Comparison of ENCODE assay signal across 8 mouse cellular contexts in genomic region chr6:3496210-3496609, GRCm38 (mm10). TPM values are rescaled to one million over a fixed set of nuclear protein-coding genes. Genes with fewer than 3 reads are reported as not detected.
DNase-seq lines count a peak whose midpoint lies in the region; ATAC-seq and TF ChIP-seq lines count a peak whose summit lies in the region.
"Had no signal": no experiment of that assay in that cellular context is flagged by ENCODE, and none has a peak within 500 bp of the region (broad histone marks: within the 10 kb centered on the region; RNA-seq: fewer than 3 reads in every experiment).

No protein-coding gene starts in this region.

- H3K9me3 ChIP-seq in kidney, postnatal 0 days (replicated peaks; ENCODE audit: low read length) = no peaks in the 10 kb centered on the region
- H3K9me3 ChIP-seq: stomach, embryonic 15.5 days had no signal

- DNase-seq in kidney, postnatal 0 days (ENCODE audit: low spot score) = peak; percentile 75
- no peak for DNase-seq in kidney, adult 18-20 months
- DNase-seq in urinary bladder, postnatal 25 days (ENCODE audit: low spot score) = peak; percentile 42
- DNase-seq in urinary bladder, adult 18-20 months (ENCODE audit: low spot score in 2 of 2) = no peak
- peak; percentile 74 for DNase-seq in brain, adult 2 months (ENCODE audit: low read depth, low spot score)
- peak; percentile 51 for DNase-seq in lung, postnatal 14 days
- no peak for DNase-seq in gastrocnemius, adult 8-10 months (ENCODE audit: low spot score in 2 of 2)

- no peak overlapping the region for H3K4me3 ChIP-seq in kidney, postnatal 0 days (replicated peaks; ENCODE audit: low read depth, low read length)
- H3K4me3 ChIP-seq: stomach, embryonic 15.5 days had no signal

- ATAC-seq in kidney, postnatal 0 days (replicated peaks; ENCODE audit: low FRiP score, low read depth) = no peak

- 5% methylated on average over 2 of the region's 2 CpGs for WGBS in kidney, postnatal 0 days

- no peak overlapping the region for H3K4me2 ChIP-seq in kidney, postnatal 0 days (ENCODE audit: low read length)
- H3K4me2 ChIP-seq: stomach, embryonic 15.5 days had no signal

- H3K4me1 ChIP-seq in kidney, postnatal 0 days (replicated peaks; ENCODE audit: insufficient read depth, low read length) = no peaks in the 10 kb centered on the region

- no peaks in the 10 kb centered on the region for H3K27me3 ChIP-seq in kidney, postnatal 0 days (ENCODE audit: insufficient read depth, low read length)
- H3K27me3 ChIP-seq: stomach, embryonic 15.5 days had no signal

- peak; percentile 79 for TF ChIP-seq CTCF in kidney, postnatal 0 days (IDR thresholded peaks at IDR 0.05; ENCODE audit: low read depth)

- no peaks in the 10 kb centered on the region for H3K36me3 ChIP-seq in kidney, postnatal 0 days (ENCODE audit: insufficient read depth, low read length)
- H3K36me3 ChIP-seq: stomach, embryonic 15.5 days had no signal

- no peak overlapping the region for H3K27ac ChIP-seq in kidney, postnatal 0 days
- H3K27ac ChIP-seq: stomach, embryonic 15.5 days had no signal

- H3K9ac ChIP-seq in kidney, postnatal 0 days (ENCODE audit: low read depth, low read length) = no peak overlapping the region
- H3K9ac ChIP-seq: stomach, embryonic 15.5 days had no signal

RNA-seq across cellular contexts. Expression of gene Hepacam2, which starts 1.9 kb away (rescaled TPM):
- polyA plus RNA-seq in kidney, postnatal 0 days (2015; fragmentation: Nextera tagmentation; extraction: Ambion mirVana) = 9.6 TPM in 2 replicates
- under 1 TPM in 3 of 4 experiments, not detected in 1; 0.12 to 0.43 (median 0.16) TPM for total RNA-seq in gastrocnemius, adult 8-10 months (2022)

RNA-seq across cellular contexts. Expression of gene Vps50, which starts 2.0 kb away (rescaled TPM):
- 21.8 and 25.4 TPM in 2 replicates for polyA plus RNA-seq in kidney, postnatal 0 days (2015; fragmentation: Nextera tagmentation; extraction: Ambion mirVana)
- 10 to 100 TPM; 20.1 to 24.6 (median 21.3) TPM for total RNA-seq in gastrocnemius, adult 8-10 months (2022)

Comparison
In these comparisons a context has a peak if more than half of its experiments do, and no peak if none do; other contexts are left out.
1. DNase-seq: peak in kidney, postnatal 0 days (single experiment), urinary bladder, postnatal 25 days (single experiment), brain, adult 2 months (single experiment) and lung, postnatal 14 days (single experiment); none in kidney, adult 18-20 months (single experiment), urinary bladder, adult 18-20 months (0 of 2) and gastrocnemius, adult 8-10 months (0 of 2).